Mouse (Mus musculus): Measurements from ENCODE around the gene Nup85. TPM values are rescaled to one million over a fixed set of nuclear protein-coding genes. Genes with fewer than 3 reads are reported as not detected.

Gene Nup85
- polyA plus RNA-seq, 1 experiment from 2014 or later, result 187 TPM

DNA sequence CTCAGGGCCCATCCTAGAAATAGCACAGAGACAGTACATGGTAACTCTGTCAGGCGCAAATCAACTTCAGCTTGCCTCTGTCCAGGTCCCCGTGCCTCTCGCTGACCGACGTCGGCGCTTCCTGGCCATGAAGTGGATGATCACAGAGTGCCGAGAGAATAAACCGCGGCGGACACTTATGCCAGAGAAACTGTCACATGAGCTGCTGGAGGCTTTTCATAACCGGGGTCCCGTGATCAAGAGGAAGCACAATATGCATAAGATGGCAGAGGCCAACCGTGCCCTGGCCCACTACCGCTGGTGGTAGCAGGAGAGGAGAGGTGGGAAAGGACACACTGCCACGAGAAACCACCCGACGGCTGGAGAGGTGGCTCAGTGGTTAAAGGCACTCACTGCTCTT, 42.5 kb downstream of the Nup85 start:
- H3K4me3 ChIP-seq (ENCODE audit: low read depth, low read length), result no peak overlapping the region
- H3K27ac ChIP-seq (ENCODE audit: low read depth, low read length), result no peak overlapping the region
- 94% methylated on average over 18 of the region's 18 CpGs for WGBS
- H3K9me3 ChIP-seq (ENCODE audit: control insufficient read depth, low read length), result no peaks in the 10 kb centered on the region
- H3K9ac ChIP-seq (ENCODE audit: low read length), result no peak overlapping the region
- no peak for DNase-seq (ENCODE audit: low spot score)
- no peak for ATAC-seq (ENCODE audit: insufficient read depth, low FRiP score, low TSS enrichment)
- peaks cover 13% of the 10 kb centered on the region for H3K36me3 ChIP-seq (ENCODE audit: control insufficient read depth, insufficient read depth, low read length)
- peaks cover 16% of the 10 kb centered on the region for H3K4me1 ChIP-seq (ENCODE audit: control insufficient read depth, insufficient read depth, low read length)
- no peaks in the 10 kb centered on the region for H3K27me3 ChIP-seq (ENCODE audit: control insufficient read depth, insufficient read depth, low read length)
- no peak overlapping the region for H3K4me2 ChIP-seq (ENCODE audit: low read depth)

DNA sequence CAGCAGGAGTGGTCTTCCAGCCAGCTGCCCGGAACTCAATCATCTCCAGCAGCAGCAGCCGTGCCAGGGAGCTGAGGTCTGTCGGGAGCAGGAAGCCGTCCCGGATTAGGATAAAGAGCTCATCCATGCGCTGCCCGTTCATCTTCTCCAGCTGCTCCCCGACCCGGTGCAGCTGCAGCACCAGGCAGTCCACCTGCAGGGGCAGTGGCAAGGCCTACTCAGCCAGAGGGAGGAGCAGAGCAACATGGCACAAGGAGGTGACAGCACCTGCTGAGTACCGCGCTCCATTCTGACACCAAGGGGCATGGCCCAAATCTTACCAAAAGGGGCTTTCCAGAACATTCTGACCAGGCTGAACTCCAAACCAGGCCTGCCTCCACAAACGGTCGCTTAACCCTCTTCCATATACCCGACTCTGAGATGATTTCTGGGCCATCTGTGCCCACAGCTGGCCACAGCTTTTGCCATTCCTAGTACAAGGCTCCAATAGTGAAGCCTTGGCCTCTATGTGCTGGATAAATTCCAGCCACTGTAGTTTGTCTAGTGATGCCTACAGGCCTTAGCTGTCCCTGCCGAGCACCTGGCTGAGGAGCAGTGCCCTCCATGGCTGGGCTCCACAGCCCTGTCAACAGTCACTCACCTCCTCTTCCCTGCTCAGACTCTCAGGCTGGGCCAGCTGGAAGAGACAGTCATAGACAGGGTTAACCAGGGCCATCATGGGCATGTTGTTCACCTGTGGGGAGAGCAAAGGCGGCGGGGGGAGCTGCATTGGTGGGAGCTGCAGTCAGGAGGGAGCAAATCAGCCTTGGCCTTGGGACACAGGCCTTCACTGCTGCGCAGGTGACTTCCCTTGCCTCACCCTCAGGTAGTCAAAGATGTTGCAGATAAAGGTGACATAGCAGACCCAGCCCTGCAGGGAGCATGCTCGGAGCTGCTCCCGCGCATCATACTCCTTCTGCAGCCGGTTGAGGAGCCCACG, 44.5 kb downstream of the Nup85 start:
- H3K4me1 ChIP-seq (ENCODE audit: control insufficient read depth, insufficient read depth, low read length), result peaks cover 4% of the 10 kb centered on the region; the same call in 1 of the 2 replicates
- H3K27ac ChIP-seq (ENCODE audit: low read depth, low read length), result no peak overlapping the region
- H3K9ac ChIP-seq (ENCODE audit: low read length), result no peak overlapping the region
- peaks cover 13% of the 10 kb centered on the region for H3K36me3 ChIP-seq (ENCODE audit: control insufficient read depth, insufficient read depth, low read length)
- no peaks in the 10 kb centered on the region for H3K27me3 ChIP-seq (ENCODE audit: control insufficient read depth, insufficient read depth, low read length)
- DNase-seq (ENCODE audit: low spot score) (no peak), ATAC-seq (ENCODE audit: insufficient read depth, low FRiP score, low TSS enrichment) (no peak)
- H3K9me3 ChIP-seq (ENCODE audit: control insufficient read depth, low read length), result no peaks in the 10 kb centered on the region
- no peak overlapping the region for H3K4me2 ChIP-seq (ENCODE audit: low read depth)
- H3K4me3 ChIP-seq (ENCODE audit: low read depth, low read length), result no peak overlapping the region
- WGBS, result 82% methylated on average over 23 of the region's 23 CpGs

DNA sequence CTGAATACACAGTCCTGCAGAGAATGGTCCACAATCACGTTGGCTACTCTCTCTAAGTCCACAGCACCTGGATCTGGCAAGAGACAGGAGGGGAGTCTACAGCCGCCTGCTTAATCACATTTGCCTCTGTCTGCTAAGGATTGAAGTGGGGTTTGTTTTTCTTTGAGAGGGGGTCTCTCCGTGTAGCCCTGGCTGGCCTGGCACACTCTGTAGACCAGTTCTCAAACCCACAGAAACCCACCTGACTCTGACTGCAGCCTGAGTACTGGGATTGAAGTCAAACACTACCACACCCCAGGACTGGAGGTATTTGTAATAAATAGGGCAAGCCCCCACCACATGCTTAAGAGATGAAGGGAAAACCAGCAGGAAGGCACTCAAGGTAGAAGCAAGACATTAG, 45.3 kb downstream of the Nup85 start:
- DNase-seq (ENCODE audit: low spot score) (no peak), ATAC-seq (ENCODE audit: insufficient read depth, low FRiP score, low TSS enrichment) (no peak)
- H3K4me3 ChIP-seq (ENCODE audit: low read depth, low read length), result no peak overlapping the region
- H3K27me3 ChIP-seq (ENCODE audit: control insufficient read depth, insufficient read depth, low read length), result no peaks in the 10 kb centered on the region
- H3K4me1 ChIP-seq (ENCODE audit: control insufficient read depth, insufficient read depth, low read length), result peaks cover 3% of the 10 kb centered on the region; the same call in 1 of the 2 replicates
- 70% methylated on average over 3 of the region's 3 CpGs for WGBS
- no peaks in the 10 kb centered on the region for H3K9me3 ChIP-seq (ENCODE audit: control insufficient read depth, low read length)
- no peak overlapping the region for H3K9ac ChIP-seq (ENCODE audit: low read length)
- H3K4me2 ChIP-seq (ENCODE audit: low read depth), result no peak overlapping the region
- H3K36me3 ChIP-seq (ENCODE audit: control insufficient read depth, insufficient read depth, low read length), result peaks cover 13% of the 10 kb centered on the region
- H3K27ac ChIP-seq (ENCODE audit: low read depth, low read length), result no peak overlapping the region

DNA sequence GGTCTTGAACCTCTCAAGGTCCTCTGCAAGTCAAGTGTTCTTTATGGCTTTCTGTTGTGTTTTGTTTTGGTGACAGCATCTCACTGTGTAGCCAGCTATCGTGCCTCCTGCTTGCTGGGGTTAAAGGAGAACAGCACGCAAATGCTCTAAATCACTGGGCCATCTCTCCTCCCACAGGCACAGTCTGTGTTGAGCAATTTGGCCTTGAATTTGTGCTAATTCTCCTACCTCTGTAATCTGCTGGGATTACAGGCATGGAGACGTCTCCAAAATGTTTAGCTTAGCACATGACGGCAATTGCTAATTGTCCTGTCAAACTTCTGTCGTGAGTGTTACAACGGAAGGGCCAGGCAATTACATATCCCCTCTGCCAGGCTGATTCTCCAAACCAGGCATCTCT, 46.9 kb downstream of the Nup85 start:
- H3K4me1 ChIP-seq (ENCODE audit: control insufficient read depth, insufficient read depth, low read length), result no peaks in the 10 kb centered on the region; the same call in 1 of the 2 replicates
- no peak overlapping the region for H3K4me2 ChIP-seq (ENCODE audit: low read depth)
- no peak overlapping the region; the same call in 1 of the 2 replicates for H3K9ac ChIP-seq (ENCODE audit: low read length)
- no peak overlapping the region for H3K4me3 ChIP-seq (ENCODE audit: low read depth, low read length)
- H3K9me3 ChIP-seq (ENCODE audit: control insufficient read depth, low read length), result no peaks in the 10 kb centered on the region
- no peaks in the 10 kb centered on the region for H3K27me3 ChIP-seq (ENCODE audit: control insufficient read depth, insufficient read depth, low read length)
- H3K27ac ChIP-seq (ENCODE audit: low read depth, low read length), result no peak overlapping the region
- 72% methylated on average over 6 of the region's 6 CpGs for WGBS
- ATAC-seq (ENCODE audit: insufficient read depth, low FRiP score, low TSS enrichment) (no peak), DNase-seq (ENCODE audit: low spot score) (no peak)
- H3K36me3 ChIP-seq (ENCODE audit: control insufficient read depth, insufficient read depth, low read length), result peaks cover 13% of the 10 kb centered on the region

DNA sequence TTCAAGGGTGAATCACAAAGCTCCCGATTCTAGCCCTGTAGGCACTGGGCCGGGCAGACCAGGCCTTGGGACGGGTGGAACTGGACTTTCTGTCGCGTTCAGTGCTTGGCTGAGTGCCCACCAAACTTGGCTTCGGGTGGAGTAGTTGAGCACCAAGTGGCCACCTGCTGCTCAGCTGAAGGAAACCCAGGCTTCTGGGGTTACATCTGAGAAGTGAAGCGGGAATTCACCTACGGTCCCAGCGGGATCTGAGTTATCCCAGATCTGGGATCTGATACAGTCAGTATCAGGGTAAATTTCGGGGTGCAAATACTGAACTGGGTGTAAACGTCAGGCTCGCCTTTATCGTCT, 47.8 kb downstream of the Nup85 start:
- no peaks in the 10 kb centered on the region; the same call in 1 of the 2 replicates for H3K4me1 ChIP-seq (ENCODE audit: control insufficient read depth, insufficient read depth, low read length)
- peak overlapping the region; percentile 67 for H3K9ac ChIP-seq (ENCODE audit: low read length)
- 4% methylated on average over 13 of the region's 13 CpGs for WGBS
- peak overlapping the region; percentile 91 for H3K4me2 ChIP-seq (ENCODE audit: low read depth)
- H3K27ac ChIP-seq (ENCODE audit: low read depth, low read length), result peak overlapping the region; percentile 56
- H3K36me3 ChIP-seq (ENCODE audit: control insufficient read depth, insufficient read depth, low read length), result peaks cover 7% of the 10 kb centered on the region
- no peak for DNase-seq (ENCODE audit: low spot score)
- ATAC-seq (ENCODE audit: insufficient read depth, low FRiP score, low TSS enrichment), result no peak; the same call in 1 of the 2 replicates
- H3K9me3 ChIP-seq (ENCODE audit: control insufficient read depth, low read length), result no peaks in the 10 kb centered on the region
- no peaks in the 10 kb centered on the region for H3K27me3 ChIP-seq (ENCODE audit: control insufficient read depth, insufficient read depth, low read length)
- H3K4me3 ChIP-seq (ENCODE audit: low read depth, low read length), result peak overlapping the region; percentile 58

DNA sequence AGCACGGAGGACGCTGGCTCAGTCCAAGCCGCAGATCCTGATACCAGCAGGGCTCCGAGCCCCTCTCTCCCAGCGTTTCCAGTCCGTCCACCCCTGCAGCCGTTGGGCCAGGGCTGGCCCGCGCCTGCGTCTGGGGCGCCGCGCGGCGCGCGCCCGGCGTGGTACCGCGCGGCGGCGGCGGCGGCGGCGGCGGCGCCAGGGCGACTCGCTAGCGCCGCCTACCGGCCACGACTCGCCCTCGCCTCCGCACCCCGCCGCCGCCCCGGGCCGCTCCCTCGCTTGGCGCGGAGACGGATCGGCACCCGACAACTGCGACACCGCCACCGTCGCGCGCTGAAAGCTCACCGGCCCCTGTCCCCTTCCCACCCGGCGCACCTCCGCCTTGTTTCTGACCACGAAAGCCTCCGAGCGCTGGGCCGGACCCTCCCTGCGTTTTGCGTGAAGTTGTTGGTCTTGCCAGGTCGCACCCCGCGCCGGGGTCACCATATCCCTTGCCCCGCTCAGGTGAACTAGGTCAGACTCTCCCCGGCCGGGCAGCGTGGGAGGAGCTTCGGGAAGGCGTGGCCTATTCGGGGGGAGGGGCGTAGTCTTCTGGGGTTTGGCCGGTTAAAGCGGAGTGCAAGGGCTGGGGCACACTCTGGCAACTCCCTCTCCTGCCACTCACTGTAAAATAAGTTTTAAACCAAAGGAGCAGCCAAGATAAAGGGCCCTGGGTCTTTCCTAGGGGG, 48.3 kb downstream of the Nup85 start, which contains the start of gene Mif4gd:
TSS of gene Mif4gd (minus strand) at position 560 of the 728 bp plus-strand sequence.
- Histone ChIP-seq H3K4me1 (ENCODE audit: control insufficient read depth, insufficient read depth, low read length) (no peaks in the 10 kb centered on the region; the same call in 1 of the 2 replicates), H3K9ac (ENCODE audit: low read length) (peak within 1 kb of the TSS; percentile 67), H3K4me2 (ENCODE audit: low read depth) (peak within 1 kb of the TSS; percentile 91), H3K9me3 (ENCODE audit: control insufficient read depth, low read length) (no peaks in the 10 kb centered on the region), H3K4me3 (ENCODE audit: low read depth, low read length) (peak within 1 kb of the TSS; percentile 58), H3K27me3 (ENCODE audit: control insufficient read depth, insufficient read depth, low read length) (no peaks in the 10 kb centered on the region), H3K36me3 (ENCODE audit: control insufficient read depth, insufficient read depth, low read length) (peaks cover 3% of the 10 kb centered on the region), H3K27ac (ENCODE audit: low read depth, low read length) (peak within 1 kb of the TSS; percentile 56)
- under 1% methylated on average over 51 of the region's 80 CpGs for WGBS
- ATAC-seq (ENCODE audit: insufficient read depth, low FRiP score, low TSS enrichment) (peak; percentile 83), DNase-seq (ENCODE audit: low spot score) (peak; percentile 87)

DNA sequence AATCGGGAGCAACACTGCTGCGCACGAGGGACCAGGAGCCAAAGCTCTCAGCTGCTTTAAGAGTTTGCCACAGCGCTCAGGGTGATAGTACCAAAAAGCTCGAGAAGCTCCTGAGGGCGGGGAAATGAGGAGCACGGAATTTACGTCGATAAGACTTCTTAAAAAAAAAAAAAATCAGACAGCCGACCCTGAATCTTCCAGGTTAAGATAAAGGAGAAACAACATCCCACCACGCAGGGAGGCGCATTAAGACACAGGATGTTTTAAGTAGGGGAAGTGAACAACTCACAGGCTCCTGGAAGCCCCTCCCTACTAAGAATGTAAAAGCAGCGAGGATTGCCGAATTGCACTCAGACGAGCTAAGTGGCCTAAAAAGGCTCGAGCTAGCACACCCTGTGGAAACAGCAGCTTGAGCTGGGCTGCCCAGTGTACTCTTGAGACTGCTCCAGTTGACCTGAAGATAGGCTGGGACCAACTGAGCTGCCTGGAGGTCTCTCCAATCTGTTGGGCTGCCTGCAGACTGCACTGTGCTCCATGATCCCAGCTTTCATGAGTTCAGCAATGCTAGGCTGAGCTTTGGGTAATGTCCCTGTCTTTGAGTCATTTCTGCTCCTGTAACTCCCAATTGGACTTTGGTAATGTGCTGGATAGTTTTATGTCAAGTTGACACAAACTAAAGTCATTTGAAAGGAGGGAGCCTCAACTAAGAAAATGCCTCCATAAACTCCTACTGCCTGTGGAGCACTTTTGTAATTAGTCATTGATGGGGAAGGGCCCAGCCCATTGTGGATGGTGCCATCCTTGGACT, 49.1 kb downstream of the Nup85 start:
- no peaks in the 10 kb centered on the region for H3K9me3 ChIP-seq (ENCODE audit: control insufficient read depth, low read length)
- ATAC-seq (ENCODE audit: insufficient read depth, low FRiP score, low TSS enrichment) (no peak), DNase-seq (ENCODE audit: low spot score) (peak; percentile 13)
- H3K4me2 ChIP-seq (ENCODE audit: low read depth), result peak overlapping the region; percentile 91
- no peaks in the 10 kb centered on the region for H3K27me3 ChIP-seq (ENCODE audit: control insufficient read depth, insufficient read depth, low read length)
- H3K36me3 ChIP-seq (ENCODE audit: control insufficient read depth, insufficient read depth, low read length), result no peaks in the 10 kb centered on the region; the same call in 1 of the 2 replicates
- H3K4me3 ChIP-seq (ENCODE audit: low read depth, low read length), result peak overlapping the region; percentile 58
- no peak overlapping the region for H3K27ac ChIP-seq (ENCODE audit: low read depth, low read length)
- H3K4me1 ChIP-seq (ENCODE audit: control insufficient read depth, insufficient read depth, low read length), result no peaks in the 10 kb centered on the region; the same call in 1 of the 2 replicates
- WGBS, result 0% methylated on average over 16 of the region's 16 CpGs
- peak overlapping the region; percentile 67; the same call in 1 of the 2 replicates for H3K9ac ChIP-seq (ENCODE audit: low read length)
